16 mouse cellular contexts compared by ENCODE assay signal in the genomic region with DNA sequence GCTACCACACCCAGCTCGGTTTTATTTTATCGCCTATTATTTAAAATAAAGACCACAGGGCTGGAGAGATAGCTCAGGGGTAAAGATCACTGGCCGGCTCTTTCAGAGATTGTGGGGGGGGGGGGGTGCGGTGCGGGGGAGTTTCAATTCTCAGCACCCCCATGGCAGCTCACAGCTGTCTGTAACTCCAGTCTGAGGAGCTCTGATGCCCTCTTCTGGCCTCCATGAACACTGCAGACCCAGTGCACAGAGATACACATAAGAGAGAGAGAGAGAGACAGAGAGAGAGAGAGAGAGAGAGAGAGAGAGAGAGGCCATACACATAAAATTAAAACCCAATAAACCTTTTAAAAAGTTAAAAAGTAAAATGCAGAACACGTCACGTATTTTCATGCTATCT.
"Had no signal": no experiment of that assay in that cellular context is flagged by ENCODE, and none has a peak within 500 bp of the region (broad histone marks: within the 10 kb centered on the region; RNA-seq: fewer than 3 reads in every experiment).

No protein-coding gene starts in this region.

- H3K9ac ChIP-seq: liver, embryonic 13.5 days; midbrain, embryonic 13.5 days; stomach, embryonic 15.5 days had no signal

- H3K4me2 ChIP-seq: liver, embryonic 13.5 days; midbrain, embryonic 13.5 days; stomach, embryonic 15.5 days had no signal

- H3K9me3 ChIP-seq: liver, embryonic 13.5 days; midbrain, embryonic 13.5 days; stomach, embryonic 15.5 days had no signal

- H3K4me1 ChIP-seq: liver, embryonic 13.5 days; stomach, embryonic 15.5 days had no signal

- DNase-seq: kidney, adult 2 months; kidney, postnatal 14 days; layer of hippocampus, adult 9-11 months; layer of hippocampus, postnatal 36 days; liver, embryonic 13.5 days; lung, adult 2 months; lung, postnatal 14 days; lung, postnatal 4 days; right cerebral cortex, postnatal 25 days; spleen, adult 18-20 months; thymus, adult 18-20 months; thymus, postnatal 36 days had no signal

- H3K36me3 ChIP-seq: liver, embryonic 13.5 days; midbrain, embryonic 13.5 days; stomach, embryonic 15.5 days had no signal

- H3K4me3 ChIP-seq: left cerebral cortex, adult 2 months; liver, embryonic 13.5 days; midbrain, embryonic 13.5 days; stomach, embryonic 15.5 days had no signal

- ATAC-seq: intestine, embryonic 16.5 days; midbrain, embryonic 13.5 days had no signal

- H3K27ac ChIP-seq: left cerebral cortex, adult 2 months; liver, embryonic 13.5 days; midbrain, embryonic 13.5 days; stomach, embryonic 15.5 days had no signal
